Mouse (Mus musculus) ovary, postnatal 14 days (tissue): Measurements from ENCODE around the gene Arhgap24.
"Not testable (repeated sequence)": the region's sequence is repeated elsewhere in the genome, so short reads cannot be mapped to it uniquely, and the experiment has no call there.

Source experiments
- DNase-seq: peaks from one replicate; pipeline ENCODE4 v3.0.0; 2022; ENCODE audit warnings: low spot score

The Arhgap24 gene

DNA sequence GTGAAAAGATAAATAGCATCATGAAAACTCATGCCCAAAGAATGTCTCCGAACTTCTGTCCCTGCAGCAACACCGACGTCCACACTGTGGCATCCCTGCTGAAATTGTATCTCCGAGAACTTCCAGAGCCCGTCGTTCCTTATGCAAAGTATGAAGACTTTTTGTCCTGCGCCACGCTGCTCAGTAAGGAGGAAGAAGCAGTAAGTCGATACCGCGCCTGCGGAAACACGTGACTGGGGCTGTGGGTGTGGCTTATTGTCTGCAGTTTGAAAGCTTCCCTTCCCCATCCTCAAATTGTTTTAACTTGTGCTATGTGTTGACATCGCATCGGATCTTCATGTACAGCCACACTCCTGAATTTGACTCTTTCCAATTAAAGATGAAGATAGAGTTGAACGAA, 394.4 kb downstream of the Arhgap24 start:
- no peak for DNase-seq

DNA sequence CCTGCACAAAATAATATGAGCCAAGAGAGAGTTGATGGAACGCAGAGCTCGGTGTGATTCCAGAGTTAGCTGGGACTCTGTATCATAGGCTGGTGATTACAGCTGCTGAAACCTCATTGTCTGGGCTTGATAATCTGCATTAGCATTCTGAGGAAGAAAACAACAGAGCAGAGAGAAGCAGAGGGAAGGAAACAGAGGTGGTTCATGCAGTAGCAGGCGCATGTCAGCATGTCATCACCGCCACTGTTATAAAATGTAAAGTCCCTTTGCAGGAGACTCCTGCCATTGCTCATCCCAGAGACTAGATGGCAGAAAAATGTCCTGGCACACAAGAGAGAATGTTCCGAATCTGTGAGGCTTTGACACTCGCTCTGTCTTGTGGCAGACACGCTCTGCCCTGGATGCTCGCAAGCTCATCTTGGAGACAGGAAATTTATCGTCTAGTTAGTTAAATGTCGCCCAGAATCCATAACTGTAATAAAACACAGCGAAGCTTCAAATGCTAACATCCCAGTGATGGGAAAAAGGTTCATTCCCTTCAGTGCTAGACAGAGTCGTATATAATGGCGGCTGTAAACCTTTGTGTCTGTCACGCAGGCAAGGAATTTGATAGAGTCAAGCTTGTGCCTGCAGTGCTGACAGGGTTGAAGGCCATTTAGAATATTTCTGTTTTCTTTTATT, 407.4 kb downstream of the Arhgap24 start:
- no peak for DNase-seq

DNA sequence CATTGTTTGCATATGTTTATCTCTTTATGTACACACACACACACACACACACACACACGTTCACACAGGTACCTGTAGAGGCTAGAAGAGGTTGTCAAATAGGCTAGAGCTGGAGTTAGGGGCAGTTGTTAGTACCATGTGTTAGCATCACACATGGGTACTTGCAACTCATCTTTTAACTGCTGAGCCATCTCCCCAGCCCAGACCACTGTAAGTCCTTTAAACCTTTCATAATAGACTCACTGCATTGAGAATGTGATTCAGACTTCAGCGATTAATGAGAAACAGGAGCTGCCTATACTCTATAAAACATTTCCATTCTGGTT, 407.9 kb downstream of the Arhgap24 start:
- DNase-seq: no peak

DNA sequence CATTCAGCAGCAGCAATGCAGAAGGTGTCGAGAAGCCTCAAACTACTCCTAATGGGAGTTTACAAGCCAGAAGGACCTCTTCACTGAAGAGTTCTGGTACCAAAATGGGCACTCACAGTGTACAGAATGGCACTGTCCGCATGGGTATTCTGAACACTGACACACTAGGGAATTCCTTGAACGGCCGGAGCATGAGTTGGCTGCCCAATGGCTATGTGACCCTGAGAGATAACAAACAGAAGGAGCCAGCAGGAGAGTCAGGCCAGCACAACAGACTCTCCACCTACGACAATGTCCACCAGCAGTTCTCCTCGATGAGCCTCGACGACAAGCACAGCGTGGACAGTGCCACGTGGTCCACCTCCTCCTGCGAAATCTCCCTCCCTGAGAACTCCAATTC, 411.0 kb downstream of the Arhgap24 start:
- no peak for DNase-seq

DNA sequence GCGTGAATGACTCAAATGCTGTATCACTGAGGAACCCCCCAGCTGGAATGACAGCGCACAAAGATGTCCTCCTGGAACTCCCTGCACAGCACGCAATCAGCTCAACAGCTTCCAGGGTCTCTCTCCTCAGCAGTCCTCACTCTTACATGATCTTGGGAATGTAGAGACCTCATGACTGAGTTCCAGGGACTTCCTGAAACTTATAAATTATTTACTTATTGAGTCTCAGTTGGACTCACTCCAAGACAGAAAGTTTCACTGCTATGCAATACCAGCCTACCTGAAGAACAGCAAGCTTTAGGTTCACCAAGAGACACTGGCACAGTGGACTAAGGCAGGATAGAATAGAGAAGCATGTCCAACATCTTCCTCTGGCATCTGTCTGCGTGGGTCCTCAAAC, 417.1 kb downstream of the Arhgap24 start:
- no peak for DNase-seq

DNA sequence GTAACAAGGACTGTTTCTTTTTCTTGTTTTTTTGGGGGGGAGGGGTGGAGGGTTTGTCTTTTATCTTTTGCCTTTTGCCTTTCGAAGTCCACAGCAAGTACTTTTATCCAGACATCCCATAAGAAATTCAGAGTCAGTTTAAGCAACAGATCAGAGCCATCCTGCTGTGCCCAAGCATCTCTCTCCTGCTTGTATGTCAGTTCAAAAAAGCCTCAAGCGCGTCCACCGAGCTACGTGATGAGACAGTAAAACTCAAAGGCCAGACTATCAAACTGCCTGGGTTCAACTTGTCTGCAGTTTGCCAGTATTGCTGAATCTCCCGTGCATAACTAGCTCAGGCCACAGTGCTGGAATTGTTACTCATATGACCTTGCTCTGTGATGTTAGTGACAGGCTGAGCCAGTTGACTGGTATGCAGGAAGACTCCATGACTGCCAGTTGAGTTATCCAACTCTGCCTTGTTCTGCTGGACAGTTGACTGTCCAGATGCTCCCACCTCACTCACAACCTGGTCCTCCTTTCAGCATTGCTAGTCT, 418.6 kb downstream of the Arhgap24 start:
- DNase-seq: no peak

DNA sequence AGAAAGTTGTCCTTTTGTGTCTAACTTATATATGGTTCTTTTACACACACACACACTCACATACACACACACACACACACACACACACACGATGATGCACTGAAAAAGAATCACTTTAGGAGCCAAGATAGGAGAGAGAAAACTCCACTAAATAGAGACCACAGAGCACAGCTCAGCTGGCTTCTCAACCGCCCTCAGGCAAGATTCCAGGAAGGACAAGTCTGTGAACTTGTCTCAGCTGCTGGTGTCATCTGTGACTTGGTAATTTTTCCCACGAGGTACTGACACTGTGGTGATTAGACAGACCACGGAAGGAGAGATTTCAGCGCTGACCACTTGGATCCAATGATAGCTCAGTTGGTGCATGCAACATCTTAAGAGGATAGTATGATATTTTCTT, 420.0 kb downstream of the Arhgap24 start:
- no peak for DNase-seq

DNA sequence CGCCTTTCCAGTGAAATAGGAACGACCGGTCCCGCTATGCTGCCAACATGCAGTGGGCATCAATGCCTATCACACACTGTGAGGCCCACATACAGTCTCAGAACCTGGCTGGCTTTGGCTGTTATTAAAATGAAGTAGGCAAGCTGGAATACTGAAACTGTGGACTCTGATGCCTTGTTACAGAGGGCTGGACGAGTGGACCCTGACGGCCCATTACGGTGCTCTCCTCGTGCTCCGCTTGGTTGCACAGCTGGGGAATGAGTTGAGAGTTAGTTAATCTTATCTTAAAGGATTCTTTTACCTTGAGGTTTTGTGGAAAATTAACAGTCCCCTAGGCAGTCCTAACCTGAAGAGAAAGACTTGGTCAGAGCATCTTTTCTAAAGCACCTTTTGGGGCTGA, 422.3 kb downstream of the Arhgap24 start:
- DNase-seq: no peak

DNA sequence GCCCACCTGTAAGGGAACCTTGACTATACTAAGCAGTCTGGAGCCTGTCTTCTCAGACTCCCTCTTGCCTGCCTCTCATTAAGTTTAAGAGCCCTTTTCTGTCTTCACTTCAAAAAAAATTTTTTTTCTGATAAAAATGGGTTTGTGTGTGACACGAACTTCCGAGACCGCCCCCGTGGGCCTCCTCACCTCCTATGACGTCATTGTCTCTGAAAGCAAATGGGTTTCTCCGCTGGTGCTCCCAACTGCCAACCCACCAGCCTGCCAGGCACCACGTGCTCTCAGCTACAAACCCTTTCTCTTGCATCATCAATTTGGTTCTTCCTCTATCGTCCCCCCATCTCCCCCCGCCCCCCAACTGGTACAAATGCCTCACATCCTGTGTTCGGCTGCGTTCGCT, 422.9 kb downstream of the Arhgap24 start:
- no peak for DNase-seq

DNA sequence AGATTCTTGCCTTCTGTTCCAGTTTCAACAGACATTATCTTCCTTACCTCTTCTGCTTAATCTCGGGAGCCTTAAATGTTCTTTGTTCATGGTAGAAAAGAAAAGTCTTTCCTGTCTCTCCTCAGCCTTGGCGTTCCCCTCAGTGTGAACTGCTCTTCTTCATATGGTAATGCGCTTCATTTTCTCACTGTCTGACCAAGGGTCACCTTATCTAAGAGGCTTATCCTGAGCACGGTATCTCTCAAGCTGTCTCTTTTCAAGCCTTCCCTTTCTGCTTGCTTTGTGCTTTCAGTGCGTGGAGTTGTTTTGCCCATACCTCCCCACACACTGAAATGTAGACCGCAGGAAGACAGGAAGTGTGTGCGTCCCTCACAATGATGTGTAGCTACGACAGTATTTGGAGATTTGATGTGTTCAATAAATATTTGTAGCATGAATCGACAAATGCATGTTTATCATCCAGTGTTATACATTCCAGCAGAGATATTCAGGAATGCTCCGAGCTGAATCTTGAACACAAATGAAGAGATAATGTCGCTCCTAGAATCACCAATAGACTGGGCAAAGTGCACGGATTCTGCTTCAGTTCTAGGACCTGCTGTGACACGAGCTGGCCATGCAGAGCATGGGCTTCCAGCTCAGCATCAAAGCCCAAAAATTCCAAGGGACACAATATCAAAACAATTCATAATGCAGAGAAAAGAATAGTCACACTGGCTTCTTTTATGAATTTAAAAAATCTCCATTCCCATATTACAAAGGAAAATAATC, 424.4 kb downstream of the Arhgap24 start:
- no peak for DNase-seq

DNA sequence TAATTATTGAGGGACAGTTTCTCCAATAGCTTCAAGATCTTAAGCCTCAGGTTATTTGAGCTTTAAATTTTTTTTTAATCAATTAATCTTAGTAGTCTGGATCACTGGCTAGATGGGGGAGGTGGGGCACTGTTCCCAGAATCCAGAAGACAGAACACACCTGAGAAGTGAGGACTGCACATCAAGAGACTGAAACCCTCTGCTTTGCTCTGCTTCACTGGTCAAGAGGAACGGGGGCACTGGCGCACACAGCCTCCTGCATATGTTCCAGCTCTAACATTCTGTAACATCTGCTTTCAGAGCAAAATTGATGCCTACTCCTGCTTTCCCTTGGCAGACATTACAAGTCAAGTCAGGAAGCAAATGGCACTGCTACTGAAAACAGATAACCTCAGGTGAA, 439.0 kb downstream of the Arhgap24 start:
- DNase-seq: no peak

DNA sequence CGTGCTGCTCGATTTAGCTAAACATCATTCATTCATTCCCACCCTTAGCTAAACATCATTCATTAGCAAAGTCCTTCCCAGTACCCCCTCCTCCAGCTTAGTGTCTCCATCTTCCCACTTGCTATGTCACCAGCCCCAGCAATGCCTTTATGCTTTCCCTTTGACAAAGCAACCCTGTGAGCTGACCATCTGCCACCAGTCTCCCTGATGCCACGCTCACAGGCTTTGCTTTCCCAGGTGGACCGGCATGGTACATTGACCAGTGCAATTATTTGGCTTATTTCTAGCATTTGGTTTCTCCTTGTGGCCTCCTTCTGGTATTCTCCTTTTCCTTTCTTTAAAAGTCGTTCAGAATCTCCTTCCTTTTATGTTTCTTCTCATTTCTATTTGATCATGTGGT, 445.6 kb downstream of the Arhgap24 start:
- no peak for DNase-seq

DNA sequence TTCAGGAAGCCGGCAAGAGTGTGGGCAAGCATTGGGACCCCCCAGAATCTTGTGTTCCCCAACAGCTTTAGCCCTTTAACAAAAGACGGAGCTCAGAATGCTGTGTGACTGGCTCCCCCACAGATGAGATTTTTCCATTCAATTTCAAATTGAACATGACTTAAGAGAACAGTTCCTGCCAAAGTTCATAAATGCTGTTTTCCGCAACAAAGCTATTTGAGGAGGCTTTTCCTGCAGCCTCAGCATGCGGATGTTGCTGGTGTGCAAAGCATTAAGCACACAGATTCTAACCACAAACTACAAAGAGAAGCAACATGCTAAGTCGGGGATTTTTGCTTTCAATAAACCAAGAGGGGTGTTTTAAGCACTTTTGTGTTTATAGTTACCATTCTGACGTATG, 449.0 kb downstream of the Arhgap24 start:
- DNase-seq: no peak

DNA sequence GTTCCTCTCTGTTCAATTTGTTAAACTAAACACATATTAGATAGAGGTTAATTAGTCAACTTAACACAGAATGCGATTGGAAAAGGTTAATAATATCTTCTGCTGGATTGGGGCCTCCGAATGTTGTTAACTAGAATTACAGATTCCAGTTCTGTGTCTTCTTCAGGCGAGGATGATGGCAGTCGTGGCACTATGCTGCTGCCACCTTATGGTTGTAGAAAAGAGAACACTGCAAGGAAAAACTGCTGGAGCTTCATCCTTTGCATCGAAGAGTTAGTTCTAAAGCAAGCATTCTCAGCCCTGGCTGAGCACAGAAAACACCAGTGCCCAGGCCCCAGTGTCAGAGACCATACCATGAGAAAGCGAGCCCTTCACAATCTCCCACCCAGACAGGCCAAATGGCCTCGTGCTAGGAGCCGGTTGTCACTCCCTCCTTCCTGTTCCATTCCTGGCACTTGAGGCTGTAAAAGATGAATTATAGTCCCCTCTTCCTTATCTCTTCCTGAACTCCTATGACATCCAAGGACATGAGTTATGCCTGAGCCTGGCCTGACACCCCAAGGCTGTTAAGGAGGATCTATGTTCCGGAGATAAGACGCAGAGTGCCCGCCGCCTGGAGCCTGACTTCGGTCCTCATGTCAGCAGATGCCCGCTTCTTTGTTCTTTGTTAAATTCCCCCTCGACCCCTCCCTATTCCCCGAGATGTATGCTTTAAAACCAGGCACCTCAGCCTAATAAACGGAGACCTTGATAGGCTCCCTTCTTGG, 462.9 kb downstream of the Arhgap24 start:
- DNase-seq: not testable (repeated sequence)

DNA sequence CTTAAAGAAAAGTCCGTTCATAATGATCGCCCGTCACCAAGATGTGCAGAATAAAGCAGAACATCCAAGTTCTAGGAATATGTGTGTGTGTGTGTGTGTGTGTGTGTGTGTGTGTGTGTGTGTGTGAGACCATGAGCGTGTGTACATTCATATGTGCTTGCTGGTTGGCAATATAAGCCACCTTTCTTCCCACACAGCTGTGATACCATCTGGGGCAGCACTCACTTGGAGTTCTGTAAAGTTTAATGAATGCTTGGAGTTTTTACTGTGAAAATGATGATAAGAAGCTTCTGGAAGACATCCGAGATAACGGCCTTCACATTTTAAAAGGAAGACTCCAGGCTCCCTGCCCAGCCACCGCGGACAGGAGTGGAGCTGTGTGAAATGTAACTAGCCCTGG, 465.4 kb downstream of the Arhgap24 start:
- DNase-seq: no peak

DNA sequence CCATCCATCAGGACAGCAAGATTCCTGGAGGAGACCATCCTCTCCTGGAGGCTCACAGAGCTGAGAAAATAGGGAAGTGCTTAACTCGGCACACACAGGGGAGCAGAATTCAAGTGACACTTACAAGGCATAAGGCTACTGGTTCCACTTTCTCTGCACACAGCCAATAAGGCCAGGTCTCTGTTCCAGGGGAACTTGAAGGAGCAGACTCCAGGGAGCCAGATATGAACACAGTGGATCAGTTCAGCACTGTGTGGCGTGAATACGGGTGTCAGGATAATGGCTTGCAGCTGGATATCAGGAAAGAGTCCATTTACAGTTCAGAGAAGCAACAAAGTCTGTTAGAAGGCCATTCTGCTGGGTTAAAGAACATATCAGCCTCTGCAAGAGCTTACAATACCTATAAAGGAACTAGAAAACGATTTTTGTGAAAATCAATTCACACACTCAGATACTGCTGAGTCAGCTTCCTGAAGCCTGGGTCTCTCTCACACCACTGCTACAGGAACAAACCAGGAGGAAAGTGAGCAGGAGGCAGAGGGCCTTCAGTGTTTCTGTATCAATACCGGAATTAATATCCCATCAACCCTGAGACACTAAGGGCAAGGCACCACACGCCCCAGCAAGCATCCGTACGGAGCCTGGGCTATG, 466.0 kb downstream of the Arhgap24 start:
- no peak for DNase-seq
